Mouse (Mus musculus): Measurements from ENCODE around the gene C130050O18Rik.

DNA sequence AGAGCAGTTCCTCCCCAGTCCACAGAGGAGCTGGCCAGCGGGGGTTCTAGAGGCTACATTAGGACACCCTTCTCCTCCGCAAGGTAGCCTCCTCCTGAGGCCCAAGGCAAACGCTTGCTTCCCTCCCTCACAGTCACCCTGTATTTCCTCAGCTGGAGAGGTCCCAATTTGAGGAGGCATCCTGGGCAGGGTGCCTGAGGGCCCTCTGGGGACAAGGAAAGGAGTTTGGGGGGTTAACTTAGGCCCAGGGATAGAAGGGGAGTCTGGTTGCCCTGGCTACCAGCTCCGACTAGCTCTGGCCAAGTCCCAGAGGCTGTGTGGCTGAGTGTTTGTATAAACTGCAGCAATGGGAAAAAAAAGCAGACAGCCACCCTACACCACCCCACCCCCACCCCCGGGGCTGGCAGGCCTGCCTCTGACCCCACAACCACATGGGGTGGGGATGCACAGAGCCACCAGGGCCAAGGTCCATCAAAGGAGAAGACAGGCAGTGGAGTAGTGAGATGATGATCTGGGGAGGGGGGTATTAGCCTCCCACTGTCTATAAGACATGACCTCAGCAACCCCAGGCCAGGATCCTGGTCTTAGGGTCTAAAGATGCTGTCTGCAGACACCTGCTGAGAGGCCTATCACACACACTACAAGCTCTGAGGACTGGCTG, 40.0 kb upstream of the C130050O18Rik start:
- no peak for TF ChIP-seq CTCF (IDR thresholded peaks at IDR 0.05)
- TF ChIP-seq EP300 (IDR thresholded peaks at IDR 0.05; ENCODE audit: insufficient read depth, low read depth, low read length) = no peak

All from heart, adult 2 months (tissue).